27 mouse cellular contexts compared by ENCODE assay signal in genomic region chr4:86103207-86103606, GRCm38 (mm10).
DNase-seq lines count a peak whose midpoint lies in the region; ATAC-seq and TF ChIP-seq lines count a peak whose summit lies in the region.
"Had no signal": no experiment of that assay in that cellular context is flagged by ENCODE, and none has a peak within 500 bp of the region (broad histone marks: within the 10 kb centered on the region; RNA-seq: fewer than 3 reads in every experiment).

No protein-coding gene starts in this region.

- TF ChIP-seq EP300 in lung, postnatal 0 days (IDR thresholded peaks at IDR 0.05): peak; percentile 69

- H3K4me1 ChIP-seq in lung, embryonic 16.5 days (replicated peaks; ENCODE audit: control insufficient read depth, insufficient read depth, low read length): peaks cover 5% of the 10 kb centered on the region; the same call in 1 of the 2 replicates
- no peaks in the 10 kb centered on the region for H3K4me1 ChIP-seq in lung, postnatal 0 days (ENCODE audit: insufficient read depth, low read depth, low read length)
- H3K4me1 ChIP-seq: forebrain, embryonic 12.5 days; forebrain, embryonic 15.5 days; heart, embryonic 12.5 days; heart, embryonic 15.5 days; hindbrain, embryonic 10.5 days; hindbrain, embryonic 13.5 days had no signal

- intact Hi-C loops in left cerebral cortex, postnatal 4 days (cut with DNase I): no loop called here

- peak; percentile 71 for ATAC-seq in lung, embryonic 16.5 days (ENCODE audit: low read depth)
- ATAC-seq in lung, postnatal 0 days: peak; percentile 89
- ATAC-seq in erythroid progenitor cell, adult 5-6 weeks (replicated peaks; ENCODE audit: low FRiP score, poor library complexity, severe bottlenecking): no peak
- ATAC-seq: forebrain, embryonic 15.5 days; hindbrain, embryonic 16.5 days; inflammation-experienced regulatory T-cells, adult 6 months; Patski had no signal

- no peak overlapping the region for H3K9ac ChIP-seq in lung, embryonic 16.5 days (ENCODE audit: low read length)
- no peak overlapping the region for H3K9ac ChIP-seq in lung, postnatal 0 days (replicated peaks; ENCODE audit: low read depth)
- H3K9ac ChIP-seq: forebrain, embryonic 12.5 days; forebrain, embryonic 15.5 days; heart, embryonic 12.5 days; heart, embryonic 15.5 days; hindbrain, embryonic 13.5 days had no signal

- no peak for TF ChIP-seq CTCF in lung, postnatal 0 days (IDR thresholded peaks at IDR 0.05)

- DNase-seq in adrenal gland, adult 2 months: peak; percentile 22
- no peak for DNase-seq in adrenal gland, postnatal 25 days
- DNase-seq in lung, postnatal 4 days: no peak
- DNase-seq in lung, postnatal 0 days (ENCODE audit: low spot score): peak; percentile 79
- DNase-seq in lung, postnatal 14 days: peak; percentile 6
- DNase-seq in left cerebral cortex, postnatal 4 days: no peak
- DNase-seq: B cell, adult 2 months; cerebellum, adult 18-20 months; cerebellum, adult 9-10 months; cerebellum, postnatal 14 days; gastrocnemius, postnatal 25 days; heart, adult 18-20 months; heart, postnatal 10 days; heart, postnatal 36 days had no signal

- no peak overlapping the region for H3K4me2 ChIP-seq in lung, embryonic 16.5 days (ENCODE audit: low read depth, low read length)
- H3K4me2 ChIP-seq in lung, postnatal 0 days (replicated peaks; ENCODE audit: low read depth, low read length): no peak overlapping the region
- H3K4me2 ChIP-seq: forebrain, embryonic 12.5 days; forebrain, embryonic 15.5 days; heart, embryonic 12.5 days; heart, embryonic 15.5 days; hindbrain, embryonic 13.5 days had no signal

- H3K27me3 ChIP-seq in lung, embryonic 16.5 days (ENCODE audit: control insufficient read depth, insufficient read depth, low read depth, low read length): no peaks in the 10 kb centered on the region
- H3K27me3 ChIP-seq in lung, postnatal 0 days (replicated peaks; ENCODE audit: insufficient read depth, low read length): no peaks in the 10 kb centered on the region
- H3K27me3 ChIP-seq: CH12.LX; forebrain, embryonic 12.5 days; forebrain, embryonic 15.5 days; heart, embryonic 12.5 days; heart, embryonic 15.5 days; hindbrain, embryonic 13.5 days had no signal

- 48% methylated on average over 1 of the region's 1 CpGs for WGBS in lung, embryonic 16.5 days
- 44% methylated on average over 1 of the region's 1 CpGs for WGBS in lung, postnatal 0 days

- no peak overlapping the region for H3K27ac ChIP-seq in lung, embryonic 16.5 days (ENCODE audit: low read length)
- H3K27ac ChIP-seq in lung, postnatal 0 days (ENCODE audit: low read length): no peak overlapping the region
- H3K27ac ChIP-seq: forebrain, embryonic 12.5 days; forebrain, embryonic 15.5 days; heart, embryonic 15.5 days; hindbrain, embryonic 10.5 days; hindbrain, embryonic 13.5 days had no signal

- no peaks in the 10 kb centered on the region for H3K9me3 ChIP-seq in lung, embryonic 16.5 days (ENCODE audit: control insufficient read depth, low read length)
- H3K9me3 ChIP-seq in lung, postnatal 0 days (ENCODE audit: low read length): no peaks in the 10 kb centered on the region
- H3K9me3 ChIP-seq: forebrain, embryonic 12.5 days; forebrain, embryonic 15.5 days; G1E; heart, embryonic 12.5 days; heart, embryonic 15.5 days; hindbrain, embryonic 10.5 days; hindbrain, embryonic 13.5 days had no signal

- H3K4me3 ChIP-seq in lung, embryonic 16.5 days (ENCODE audit: low read length): no peak overlapping the region
- H3K4me3 ChIP-seq in lung, postnatal 0 days (ENCODE audit: low read depth, low read length): no peak overlapping the region
- H3K4me3 ChIP-seq: forebrain, embryonic 12.5 days; forebrain, embryonic 15.5 days; heart, embryonic 12.5 days; heart, embryonic 15.5 days; hindbrain, embryonic 10.5 days; hindbrain, embryonic 13.5 days had no signal

- H3K36me3 ChIP-seq in lung, embryonic 16.5 days (ENCODE audit: control insufficient read depth, insufficient read depth, low read length): no peaks in the 10 kb centered on the region
- H3K36me3 ChIP-seq in lung, postnatal 0 days (ENCODE audit: insufficient read depth, low read length): no peaks in the 10 kb centered on the region
- H3K36me3 ChIP-seq: forebrain, embryonic 12.5 days; forebrain, embryonic 15.5 days; G1E; heart, embryonic 12.5 days; heart, embryonic 15.5 days; hindbrain, embryonic 10.5 days; hindbrain, embryonic 13.5 days had no signal

Comparison
In these comparisons a context has a peak if more than half of its experiments do, and no peak if none do; other contexts are left out.
1. DNase-seq: peak in adrenal gland, adult 2 months (single experiment), lung, postnatal 0 days (single experiment) and lung, postnatal 14 days (single experiment); none in adrenal gland, postnatal 25 days (single experiment), lung, postnatal 4 days (0 of 2) and left cerebral cortex, postnatal 4 days (single experiment).